Mouse (Mus musculus) limb, embryonic 14.5 days (tissue): ENCODE measurements around the gene Smg8. TPM values are rescaled to one million over a fixed set of nuclear protein-coding genes. Genes with fewer than 3 reads are reported as not detected.

Experiments used
- ATAC-seq: fragments of 200-750 bp; cut with Nextera tagmentation; 2 replicates; pipeline ENCODE4 v1.8.0; 2017; ENCODE audit warnings: low read depth, moderate number of reproducible peaks, moderate TSS enrichment; ENCODE audit not compliant: low FRiP score
- DNase-seq: peaks from one replicate; pipeline ENCODE4 v3.0.0-alpha.2; 2015; ENCODE audit warnings: low spot score
- H3K27ac ChIP-seq: fragments of 300-500 bp; sonication (generic); replicated peaks from 2 replicates; pipeline ENCODE4 v1.5.1; 2014; ENCODE audit warnings: low read depth, mild to moderate bottlenecking, low read length, moderate library complexity, mixed read lengths
- H3K27me3 ChIP-seq: fragments of 300-500 bp; sonication (generic); 2 replicates; pipeline ENCODE4 v1.6.1; 2014; ENCODE audit warnings: low read length, mixed read lengths; ENCODE audit not compliant: control insufficient read depth, insufficient read depth
- H3K36me3 ChIP-seq: fragments of 300-500 bp; sonication (generic); 2 replicates; pipeline ENCODE4 v1.6.1; 2014; ENCODE audit warnings: mild to moderate bottlenecking, low read length, moderate library complexity, mixed read lengths; ENCODE audit not compliant: control insufficient read depth, insufficient read depth
- H3K4me1 ChIP-seq: fragments of 300-500 bp; sonication (generic); 2 replicates; pipeline ENCODE4 v1.6.1; 2014; ENCODE audit warnings: antibody characterized with exemption, low read length, mixed read lengths; ENCODE audit not compliant: control insufficient read depth, insufficient read depth
- H3K4me2 ChIP-seq: fragments of 300-500 bp; sonication (generic); replicated peaks from 2 replicates; pipeline ENCODE4 v1.6.1; 2014; ENCODE audit warnings: low read depth, mild to moderate bottlenecking, low read length, moderate library complexity; ENCODE audit not compliant: severe bottlenecking
- H3K4me3 ChIP-seq: fragments of 300-500 bp; sonication (generic); replicated peaks from 2 replicates; pipeline ENCODE4 v1.5.1; 2014; ENCODE audit warnings: low read length
- H3K9ac ChIP-seq: fragments of 300-500 bp; sonication (generic); 2 replicates; pipeline ENCODE4 v1.6.1; 2014; ENCODE audit warnings: mild to moderate bottlenecking, low read depth, low read length, moderate library complexity; ENCODE audit not compliant: severe bottlenecking
- H3K9me3 ChIP-seq: fragments of 300-500 bp; sonication (generic); 2 replicates; pipeline ENCODE4 v1.6.1; 2016; ENCODE audit warnings: low read length; ENCODE audit not compliant: control insufficient read depth
- POLR2A ChIP-seq: fragments of 200-500 bp; IDR thresholded peaks from 2 replicates; pipeline ENCODE4 v1.8.0; 2012; ENCODE audit warnings: inconsistent platforms, mild to moderate bottlenecking, moderate library complexity, borderline replicate concordance; ENCODE audit not compliant: insufficient read depth, insufficient read length; ENCODE audit errors: extremely low read depth
- WGBS: fragments of 180-500 bp; shearing (Covaris S2); extraction: QIAGEN DNeasy Blood & Tissue Kit; methylation state at CpG from one replicate; pipeline ENCODE4 v1.1.7; 2014; 5-methylcytosine and 5-hydroxymethylcytosine counted together
- polyA plus RNA-seq, 2 experiments: library from polyadenylated mRNA; depleted of rRNA in 1 of 2; stranded (reverse) in 1 of 2; unstranded in 1 of 2; fragments of >200 nt; fragmentation: Nextera tagmentation in 1 of 2; extraction: Ambion mirVana in 1 of 2; gene quantifications; 2 replicates each; pipeline versions ENCODE4 v1.2.1 to v1.2.3; 2012 to 2014

Gene Smg8
- polyA plus RNA-seq, 2 experiments, result 18.6 to 21.5 TPM

- Histone ChIP-seq H3K4me2 (no peak overlapping the region), H3K27me3 (no peaks in the 10 kb centered on the region), H3K4me1 (no peaks in the 10 kb centered on the region), H3K9me3 (no peaks in the 10 kb centered on the region), H3K36me3 (peaks cover 69% of the 10 kb centered on the region), H3K9ac (no peak overlapping the region), H3K4me3 (no peak overlapping the region), H3K27ac (no peak overlapping the region)
- 80% methylated on average over 8 of the region's 8 CpGs for WGBS
- ATAC-seq (no peak), DNase-seq (no peak)
- no peak for TF ChIP-seq POLR2A
Observed at GRCm38 (mm10) chr11:87121864-87122263, 35.3 kb upstream of the Smg8 start.

DNA sequence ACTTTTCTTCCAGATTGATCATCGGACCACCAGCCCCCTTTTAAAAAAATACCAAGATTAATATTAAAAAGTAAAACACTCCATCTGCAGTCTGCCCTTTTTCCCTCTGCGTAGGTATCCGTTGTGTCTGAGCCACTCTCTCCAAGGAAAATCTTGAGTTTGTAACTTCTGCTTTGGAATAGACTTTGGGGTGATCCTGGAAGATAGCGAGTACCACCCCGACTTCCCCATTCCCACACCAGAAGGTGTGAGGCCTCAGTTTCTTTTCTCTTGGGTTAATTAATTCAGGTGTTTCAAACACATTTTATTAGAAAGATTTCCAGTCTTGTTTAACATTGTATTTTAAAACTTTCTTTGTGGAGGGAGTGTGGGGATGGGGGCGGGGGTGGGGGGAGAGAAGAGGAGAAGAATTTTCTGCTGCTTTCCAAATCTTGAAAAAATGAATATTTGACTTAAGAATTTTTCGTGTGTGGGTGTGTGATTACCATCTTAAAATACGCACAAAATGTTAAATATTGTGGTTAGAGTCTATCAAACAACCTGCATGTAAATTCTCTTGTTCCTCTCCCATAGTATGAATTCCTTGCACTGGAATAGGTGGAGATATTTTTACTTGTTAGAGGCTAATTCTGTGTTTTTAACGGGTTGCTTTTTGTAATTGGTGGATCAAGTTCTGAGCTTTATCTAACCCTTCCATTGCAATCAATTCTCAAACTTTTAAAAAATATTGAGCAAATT lies 23.8 kb upstream of the Smg8 start:
- Histone ChIP-seq H3K9me3 (no peaks in the 10 kb centered on the region), H3K27me3 (no peaks in the 10 kb centered on the region), H3K9ac (peak overlapping the region; percentile 90), H3K36me3 (peaks cover 29% of the 10 kb centered on the region), H3K4me1 (peaks cover 12% of the 10 kb centered on the region), H3K27ac (peak overlapping the region; percentile 93), H3K4me3 (peak overlapping the region; percentile 67), H3K4me2 (peak overlapping the region; percentile 57)
- WGBS, result 6% methylated on average over 9 of the region's 9 CpGs
- ATAC-seq, result no peak
- DNase-seq, result no peak
- TF ChIP-seq POLR2A, result no peak

DNA sequence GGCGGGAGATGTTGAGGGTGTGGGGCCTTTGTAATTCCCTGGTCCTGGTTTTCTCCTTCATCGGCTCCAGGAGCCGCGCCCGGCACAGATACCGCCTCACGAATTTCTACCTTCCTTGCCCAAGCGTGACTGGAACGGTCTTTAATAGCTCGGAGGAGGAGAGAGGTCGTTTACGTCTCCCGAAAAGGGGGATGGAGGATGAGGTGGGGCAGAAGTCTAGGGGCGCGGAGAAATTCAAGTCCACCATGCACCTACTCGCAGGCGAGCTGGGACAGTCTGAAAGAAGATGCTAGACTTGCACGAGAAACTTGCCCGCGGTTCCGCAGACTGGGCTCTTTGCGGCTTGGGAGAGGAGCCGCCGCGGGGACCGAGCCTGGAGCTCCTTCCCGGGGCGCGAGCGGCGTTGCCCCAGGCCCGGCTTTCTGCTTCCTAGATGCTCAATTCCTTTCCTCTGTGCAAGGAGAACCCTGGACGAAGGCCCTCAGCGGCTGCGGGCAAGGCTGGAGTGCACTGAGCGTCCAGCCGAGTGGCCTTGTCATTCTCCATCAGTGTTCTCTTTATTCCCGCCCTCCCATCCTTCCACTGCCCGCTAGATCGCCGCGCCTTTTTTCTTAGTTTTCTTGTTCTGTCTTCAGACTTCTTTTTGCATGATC lies 23.1 kb upstream of the Smg8 start:
- 0 out of 2 replicates have a peak, but pooled peaks have one; percentile 6 for TF ChIP-seq POLR2A
- ATAC-seq (no peak), DNase-seq (peak; percentile 27)
- Histone ChIP-seq H3K27ac (peak overlapping the region; percentile 93), H3K4me1 (peaks cover 12% of the 10 kb centered on the region), H3K4me2 (peak overlapping the region; percentile 57), H3K27me3 (no peaks in the 10 kb centered on the region), H3K9ac (peak overlapping the region; percentile 90), H3K36me3 (peaks cover 29% of the 10 kb centered on the region), H3K4me3 (peak overlapping the region; percentile 67), H3K9me3 (no peaks in the 10 kb centered on the region)
- under 1% methylated on average over 42 of the region's 42 CpGs for WGBS

DNA sequence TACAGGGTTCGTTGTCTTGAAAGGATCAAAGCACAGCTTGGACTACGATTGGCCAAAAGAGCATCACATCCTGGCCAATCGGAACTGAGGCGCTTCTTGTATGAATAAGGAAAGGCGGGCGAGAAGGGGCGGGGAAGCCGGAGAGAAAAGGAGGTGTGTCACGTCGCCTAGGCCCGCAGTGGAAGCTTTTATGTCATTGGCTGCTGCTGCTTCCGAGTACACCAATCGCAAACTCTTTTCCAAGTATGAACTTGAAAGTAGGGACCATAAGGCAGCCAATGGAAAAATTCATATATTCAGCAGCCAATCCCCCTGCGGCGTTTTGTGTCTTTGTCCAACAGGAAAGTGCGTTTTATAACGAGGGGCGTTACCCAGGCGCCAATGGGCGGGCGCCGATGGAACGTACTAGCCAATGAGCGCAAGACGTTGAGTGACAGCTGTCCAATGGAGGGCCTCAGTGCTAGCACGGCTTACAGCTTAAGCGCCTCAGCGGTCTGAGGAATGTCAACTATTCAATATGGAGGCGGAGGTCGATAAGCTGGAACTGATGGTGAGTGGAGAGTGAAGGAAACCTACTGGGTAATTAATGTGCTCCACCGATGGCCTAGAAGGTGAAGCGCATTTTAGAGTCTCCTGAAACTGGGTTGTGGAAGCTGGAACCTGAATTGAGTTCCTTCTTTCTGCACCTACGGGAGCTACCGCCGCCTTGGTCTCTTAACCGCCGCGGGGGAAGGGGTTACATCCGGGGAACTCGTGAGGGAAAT lies 22.4 kb upstream of the Smg8 start, which contains the start of gene Ska2:
Ska2 (plus strand) TSS at position 480 of the 764 bp plus-strand sequence.
- Histone ChIP-seq H3K36me3 (peaks cover 30% of the 10 kb centered on the region), H3K9ac (peak within 1 kb of the TSS; percentile 90), H3K4me3 (peak within 1 kb of the TSS; percentile 67), H3K4me2 (peak within 1 kb of the TSS; percentile 57), H3K9me3 (no peaks in the 10 kb centered on the region), H3K4me1 (peaks cover 12% of the 10 kb centered on the region), H3K27me3 (no peaks in the 10 kb centered on the region), H3K27ac (peak within 1 kb of the TSS; percentile 93)
- ATAC-seq (peak; percentile 99), DNase-seq (peak; percentile 100)
- under 1% methylated on average over 40 of the region's 40 CpGs for WGBS
- peak; percentile 55; the same call in 1 of the 2 replicates for TF ChIP-seq POLR2A

DNA sequence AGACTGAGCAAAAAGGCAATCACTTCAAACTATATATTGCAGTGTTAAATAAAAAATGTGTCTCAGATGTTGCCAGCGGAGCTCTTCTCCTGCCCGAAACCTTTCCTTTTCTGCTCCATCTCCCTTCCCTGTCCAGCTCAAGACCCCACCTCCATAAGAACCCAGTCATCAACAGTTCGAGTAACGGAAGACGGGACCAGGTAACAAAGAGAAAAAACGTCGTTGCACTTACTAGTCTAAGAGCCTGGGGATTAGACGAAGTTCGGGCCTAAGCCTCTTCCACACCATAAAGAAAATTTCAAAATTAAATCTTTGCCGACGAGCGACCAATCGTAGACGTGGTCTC lies 21.8 kb upstream of the Smg8 start, which contains the start of gene Prr11:
Prr11 (minus strand) TSS at position 300 of the 346 bp plus-strand sequence.
- H3K9ac ChIP-seq, result peak within 1 kb of the TSS; percentile 90
- H3K36me3 ChIP-seq, result peaks cover 28% of the 10 kb centered on the region
- 2% methylated on average over 14 of the region's 14 CpGs for WGBS
- no peaks in the 10 kb centered on the region for H3K9me3 ChIP-seq
- H3K4me3 ChIP-seq, result peak within 1 kb of the TSS; percentile 67
- H3K4me1 ChIP-seq, result peaks cover 12% of the 10 kb centered on the region
- no peak for ATAC-seq
- DNase-seq, result no peak
- peak within 1 kb of the TSS; percentile 93 for H3K27ac ChIP-seq
- peak; percentile 34; the same call in 1 of the 2 replicates for TF ChIP-seq POLR2A
- no peaks in the 10 kb centered on the region for H3K27me3 ChIP-seq
- H3K4me2 ChIP-seq, result peak within 1 kb of the TSS; percentile 57
